Mouse (Mus musculus) spleen, postnatal 14 days (tissue): ENCODE data around the gene Capn11.

ENCODE experiments used
- DNase-seq, 2 experiments: peaks; one replicate each; pipeline ENCODE4 v3.0.0; 2021 to 2022; ENCODE audit warnings: low spot score in 2 of 2

Capn11 gene

DNA sequence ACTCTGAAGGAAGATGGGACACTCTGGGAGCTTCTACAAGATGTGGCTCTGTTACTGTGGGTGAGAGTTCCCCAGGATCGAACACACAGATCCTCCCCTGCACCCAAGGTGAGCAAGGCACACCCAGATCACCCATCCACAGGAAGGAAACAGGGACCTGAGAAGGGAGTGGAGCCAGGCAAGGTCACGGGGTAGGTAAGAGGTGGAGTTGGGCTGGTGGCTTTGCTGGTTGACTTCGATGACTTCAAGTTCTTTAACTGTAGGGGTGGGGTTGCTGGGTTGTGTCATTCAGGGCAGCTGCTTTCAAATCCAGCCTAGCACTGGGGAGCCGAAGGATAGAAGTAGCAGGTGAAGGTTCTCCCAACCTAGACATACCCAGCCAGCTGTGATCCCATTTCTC lies 23.7 kb upstream of the Capn11 start:
- no peak for DNase-seq

DNA sequence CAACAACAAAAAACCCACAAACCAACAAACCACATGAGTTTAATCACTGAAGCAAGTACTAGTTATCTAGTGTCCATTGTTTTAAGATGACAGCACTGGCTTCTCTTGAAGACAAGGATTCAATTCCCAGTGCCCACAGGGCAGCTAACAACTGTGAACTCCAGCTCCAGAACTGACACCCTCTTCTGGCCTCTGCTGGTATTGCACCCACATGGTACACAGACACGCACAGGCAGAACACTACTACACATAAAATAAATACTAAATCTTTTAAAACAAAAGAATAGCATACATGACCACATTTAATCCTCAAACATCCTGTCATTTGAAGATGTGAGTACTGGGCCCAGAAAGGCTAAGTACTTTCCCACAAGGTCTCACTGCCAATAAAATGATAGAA lies 22.5 kb upstream of the Capn11 start:
- no peak for DNase-seq

DNA sequence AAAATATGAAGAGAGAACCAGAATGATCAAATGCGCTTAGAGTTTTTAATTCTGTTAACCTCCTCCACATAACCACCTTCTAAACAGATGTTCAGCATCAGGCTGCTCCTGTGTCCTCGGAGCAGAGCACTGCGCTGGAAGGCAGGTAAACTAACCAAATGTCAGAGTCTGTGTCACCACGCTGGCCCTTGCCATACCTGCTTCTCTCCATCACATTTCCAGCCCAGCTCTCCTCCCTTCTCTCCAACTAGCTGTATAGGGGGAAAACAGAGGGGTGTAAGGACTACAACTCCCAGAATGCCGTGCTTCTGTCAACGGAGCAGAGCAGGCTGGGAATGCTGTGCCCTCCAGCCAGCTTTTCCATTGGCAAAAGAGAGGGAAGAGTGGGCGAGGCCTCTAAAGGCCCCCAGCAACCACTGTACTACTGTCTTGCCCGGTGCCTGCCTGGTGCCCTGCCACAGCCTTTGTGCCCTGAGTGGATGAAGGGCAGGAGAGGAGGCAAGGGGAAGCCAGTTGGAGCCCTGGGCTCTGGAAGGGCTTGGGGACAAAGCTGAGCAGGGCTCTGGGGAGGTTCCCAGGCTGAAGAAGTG lies 21.4 kb upstream of the Capn11 start:
- DNase-seq, result no peak

DNA sequence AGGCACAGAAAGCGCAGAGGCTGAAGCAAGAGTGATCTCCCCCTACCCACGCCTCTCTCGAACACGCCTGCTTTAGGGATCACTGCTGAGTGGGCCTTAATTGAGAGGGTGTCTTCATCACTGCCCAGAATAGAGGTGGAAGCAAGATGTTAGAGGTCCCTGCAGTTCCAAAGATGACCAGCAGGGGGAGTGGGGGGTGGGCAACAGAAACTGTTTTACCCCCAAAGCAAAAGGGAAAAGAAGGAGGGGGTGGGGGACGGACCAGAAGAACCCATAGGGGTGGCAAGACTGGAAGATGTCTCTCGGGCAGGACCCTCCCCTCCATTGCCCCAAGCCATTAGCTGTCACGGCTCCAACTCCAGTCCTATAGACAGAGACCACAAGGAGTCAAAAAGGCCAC lies 19.0 kb upstream of the Capn11 start:
- DNase-seq, result peak; percentile 31 to 74

DNA sequence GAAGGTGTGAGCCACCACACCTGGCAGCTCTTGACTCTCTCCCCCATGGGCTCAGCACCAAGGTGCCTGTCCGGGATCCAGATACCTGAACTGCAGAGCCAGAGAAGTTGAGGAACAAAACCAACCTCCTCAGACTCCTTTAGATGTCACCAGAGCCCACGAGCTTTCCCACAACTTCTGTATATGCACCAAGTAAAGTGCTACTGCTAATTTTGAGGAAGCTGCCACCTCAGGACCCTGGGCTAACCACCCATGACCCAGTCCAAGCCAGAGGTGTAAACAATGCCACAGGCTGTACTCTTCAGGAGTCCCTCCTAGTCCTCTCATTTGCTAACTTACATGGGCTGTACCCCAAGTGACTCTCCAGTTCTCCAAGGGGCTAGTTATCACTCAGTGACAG lies 13.5 kb upstream of the Capn11 start:
- no peak for DNase-seq

DNA sequence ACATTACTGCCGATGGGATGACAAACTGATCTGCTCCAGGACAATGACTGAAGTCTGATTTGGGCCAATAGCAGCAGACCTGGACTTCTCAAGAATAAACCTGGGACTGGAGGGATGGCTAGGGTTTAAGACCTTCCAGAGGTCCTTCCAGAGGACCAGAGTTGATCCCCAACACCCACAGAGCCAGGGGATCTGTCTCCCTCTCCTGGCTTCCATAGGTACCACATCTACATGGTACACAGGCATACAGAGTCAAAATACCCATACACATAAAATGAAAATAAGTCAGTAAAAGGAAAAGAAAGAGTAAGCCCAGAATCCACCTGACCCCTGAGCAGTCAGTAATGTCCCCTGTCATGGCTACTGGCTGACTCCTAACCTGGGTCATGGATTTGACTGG lies 12.7 kb upstream of the Capn11 start:
- no peak for DNase-seq

DNA sequence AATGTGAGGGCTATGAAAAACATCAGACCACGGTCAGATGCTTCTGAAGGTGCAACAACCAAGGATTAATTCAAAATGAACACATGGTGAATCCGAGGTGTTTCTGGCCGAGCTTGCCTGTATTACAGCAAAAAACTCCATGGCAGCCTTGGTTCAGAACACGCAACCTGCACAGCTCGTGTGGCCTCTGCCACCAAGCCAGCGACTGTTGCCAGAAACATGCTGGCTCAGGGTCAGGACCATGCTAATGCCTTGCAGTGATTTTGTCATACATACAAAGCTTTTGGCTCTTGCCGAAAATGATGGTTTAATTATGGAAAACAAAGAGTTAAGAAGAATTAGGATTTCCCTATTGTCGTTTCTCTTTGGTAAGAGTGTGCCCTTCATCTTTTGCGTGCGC lies 8.9 kb upstream of the Capn11 start:
- no peak for DNase-seq

DNA sequence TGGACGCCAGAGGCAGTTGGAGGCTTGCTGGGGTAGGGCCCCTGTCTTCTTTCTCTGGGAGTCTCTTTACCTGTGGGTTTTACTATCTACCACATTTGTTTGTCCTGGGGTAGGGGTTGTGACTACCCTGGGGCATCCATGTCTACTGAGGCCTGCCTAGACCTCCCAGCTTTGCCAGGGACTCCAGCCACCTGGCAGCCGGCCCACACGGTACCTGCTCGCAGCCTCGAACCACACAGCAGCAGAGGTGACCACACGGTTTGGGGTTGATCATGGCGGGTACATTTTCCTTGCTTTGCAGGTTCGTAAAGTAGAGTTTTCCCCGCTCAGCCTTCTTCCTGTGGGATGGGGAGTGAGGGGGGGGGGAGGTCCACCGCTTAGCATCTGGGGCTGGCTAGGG lies 8.4 kb upstream of the Capn11 start:
- no peak for DNase-seq

DNA sequence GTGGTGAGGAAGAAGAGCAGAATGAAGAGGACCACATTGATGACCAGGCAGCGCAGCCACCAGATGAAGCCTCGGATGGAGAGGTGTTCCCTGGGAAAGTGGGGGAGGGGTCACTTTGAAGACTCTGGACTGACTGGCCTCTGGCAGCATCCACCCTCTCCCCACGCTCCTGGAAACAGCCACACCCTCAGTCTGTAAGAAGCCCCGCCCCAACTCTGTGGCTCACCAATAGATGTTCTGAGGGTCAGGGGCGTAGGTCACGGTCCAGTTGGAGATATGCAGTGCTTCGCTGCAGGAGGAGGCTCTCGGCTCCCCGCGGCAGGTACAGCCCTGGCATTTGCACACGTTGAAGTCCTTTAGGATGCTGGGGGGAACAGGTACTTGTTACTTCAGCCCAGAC lies 7.0 kb upstream of the Capn11 start:
- no peak for DNase-seq

DNA sequence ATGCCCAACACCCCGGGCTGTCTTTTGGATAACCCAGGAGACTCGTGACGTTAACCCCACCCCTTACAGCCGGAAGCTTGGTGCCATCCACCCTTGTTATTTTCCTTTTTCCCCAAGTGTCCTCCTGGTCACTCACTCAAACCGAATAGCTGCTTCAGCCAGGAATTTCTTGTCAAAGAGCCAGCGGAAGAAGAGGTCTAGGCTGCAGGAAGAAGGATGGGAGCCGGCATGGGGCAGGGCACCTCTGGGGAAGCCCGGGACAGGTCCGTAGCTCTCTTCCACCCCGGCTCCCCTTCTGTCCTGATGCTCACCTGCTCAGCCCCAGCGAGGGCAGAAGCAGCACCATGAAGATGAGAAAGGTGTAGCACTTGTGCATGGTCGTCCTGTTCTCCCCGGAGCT lies 5.5 kb upstream of the Capn11 start:
- no peak for DNase-seq

DNA sequence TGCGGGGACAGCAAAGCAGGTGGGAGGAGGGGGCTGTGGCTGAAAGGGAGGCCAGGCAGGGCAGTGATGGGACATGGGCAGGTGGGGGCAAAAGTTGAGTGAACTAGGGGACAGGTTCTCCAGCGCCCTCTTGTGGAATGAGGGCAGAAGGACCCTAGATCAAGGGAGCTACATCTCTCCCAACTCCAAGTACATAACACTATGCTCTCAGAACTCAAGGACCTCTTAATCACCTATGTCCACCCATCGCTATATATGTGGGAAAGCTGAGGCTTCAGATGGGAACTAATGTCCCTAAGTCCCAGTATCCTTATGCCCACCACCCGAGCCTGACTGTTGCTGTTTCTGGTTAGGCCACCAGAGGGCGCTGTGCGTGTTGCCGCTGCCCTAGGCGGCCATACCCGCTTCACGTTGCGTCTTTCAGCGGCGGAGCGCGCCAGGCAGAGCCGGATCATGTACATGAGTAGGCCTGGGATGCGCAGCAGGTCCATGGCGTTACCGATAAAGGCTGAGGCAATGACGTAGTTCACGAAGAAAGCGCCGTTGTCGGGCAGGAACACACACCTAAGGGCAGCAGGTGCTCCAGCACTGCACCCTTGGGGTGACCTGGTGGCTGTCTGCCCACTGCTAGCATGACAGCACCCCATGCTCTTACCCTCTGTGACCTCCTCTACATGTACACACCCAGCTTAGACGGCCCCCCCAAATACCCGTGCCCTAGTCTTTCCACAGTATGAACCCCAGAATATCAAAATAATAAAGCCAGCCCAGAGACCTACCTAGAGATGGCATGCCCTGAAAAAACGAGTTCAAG lies 4.2 kb upstream of the Capn11 start:
- peak; percentile 48 to 72 for DNase-seq

DNA sequence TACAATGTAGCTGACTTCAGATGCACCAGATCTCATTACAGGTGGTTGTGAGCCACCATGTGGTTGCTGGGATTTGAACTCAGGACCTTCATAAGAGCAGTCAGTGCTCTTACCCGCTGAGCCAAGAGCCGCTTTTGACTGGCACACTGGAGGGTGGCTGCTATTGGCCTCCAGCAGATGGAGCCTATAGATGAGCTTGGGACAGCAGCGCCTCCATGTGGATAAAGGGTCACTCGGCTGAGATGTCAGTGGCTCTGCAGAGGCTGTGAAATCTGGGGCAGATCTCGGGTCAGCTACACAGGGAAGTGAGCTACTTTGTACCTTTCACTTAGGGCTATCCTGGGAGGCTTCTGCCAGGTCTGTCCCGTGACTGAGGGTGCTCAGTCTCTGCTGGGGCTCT lies 3.3 kb downstream of the Capn11 start:
- DNase-seq, result peak in 1 of 2 experiments; percentile 18

DNA sequence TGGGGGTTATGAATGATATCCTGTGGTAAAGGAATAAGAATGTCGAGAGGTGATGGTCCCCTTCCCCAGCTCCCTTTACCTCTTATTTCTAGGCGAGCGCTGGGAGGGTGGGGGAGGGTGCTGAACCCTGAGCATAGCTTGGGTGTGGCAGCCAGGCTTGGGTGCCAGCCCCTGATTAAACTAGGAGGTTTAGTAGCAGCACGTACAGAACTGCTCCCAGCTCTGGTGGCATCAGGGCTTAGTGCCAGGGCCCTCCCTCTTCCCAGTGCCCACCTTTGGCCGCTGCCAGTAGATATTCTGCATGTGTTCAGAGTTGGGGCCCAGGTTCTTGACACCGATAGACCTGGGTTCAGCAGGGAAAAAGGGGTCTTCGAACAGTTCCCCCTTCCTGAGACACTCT lies 5.9 kb downstream of the Capn11 start:
- DNase-seq, result no peak

DNA sequence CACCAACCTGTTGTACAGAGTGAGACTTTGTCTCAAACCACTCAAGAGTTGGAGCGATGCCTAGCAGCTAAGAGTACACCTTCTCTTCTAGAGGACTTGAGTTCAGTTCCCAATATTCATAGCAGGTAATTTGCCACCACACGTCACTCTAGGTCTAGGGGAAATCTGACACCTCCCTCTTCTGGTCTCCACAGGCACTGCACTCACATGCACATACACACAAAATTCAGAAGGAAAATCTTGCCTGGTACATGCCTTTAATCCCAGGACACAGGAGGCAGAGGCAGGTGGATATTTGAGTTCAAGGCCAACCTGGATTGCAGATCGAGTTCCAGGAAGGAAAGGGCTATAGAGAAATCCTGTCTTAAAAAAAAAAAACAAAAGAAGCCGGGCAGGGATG lies 14.9 kb downstream of the Capn11 start:
- DNase-seq, result no peak

DNA sequence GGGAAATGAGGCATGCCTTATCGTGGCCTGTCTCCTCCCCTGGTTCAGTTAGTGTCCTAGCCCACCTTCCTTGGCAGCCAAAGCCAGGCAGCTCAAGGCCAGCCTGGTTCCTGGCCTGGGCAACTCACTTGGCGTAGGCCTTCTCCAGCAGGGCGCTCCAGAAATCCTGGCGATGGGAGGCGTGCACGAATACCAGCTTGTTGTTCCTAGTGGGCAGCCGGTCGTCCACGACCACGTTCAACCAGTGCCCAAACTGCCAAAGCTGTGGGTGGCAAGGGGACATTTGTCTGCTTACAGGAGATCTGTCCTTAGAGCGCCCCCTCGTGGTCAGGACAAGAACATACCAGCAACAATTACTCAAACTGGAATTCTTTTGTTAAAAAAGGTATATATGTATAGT lies 16.4 kb downstream of the Capn11 start:
- peak; percentile 41 to 71 for DNase-seq

DNA sequence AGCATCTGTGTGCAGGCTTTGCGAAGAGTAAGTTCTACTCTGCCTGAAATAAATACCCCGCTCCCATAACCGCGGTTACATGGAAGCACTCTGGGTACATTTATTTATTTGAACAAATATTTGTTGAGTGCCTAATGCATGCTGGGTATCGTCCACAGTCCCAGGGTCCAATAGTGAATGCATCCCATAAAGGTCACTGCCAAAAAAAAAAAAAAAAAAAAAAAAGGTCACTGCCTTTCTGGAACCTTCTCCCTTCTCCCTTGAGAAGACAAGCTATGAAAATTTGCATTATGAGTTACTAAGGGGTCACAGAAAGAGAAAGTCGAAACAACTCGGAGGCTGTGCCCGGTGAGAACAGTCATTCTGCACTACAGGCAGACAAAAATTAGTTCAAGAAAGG lies 17.1 kb downstream of the Capn11 start:
- DNase-seq, result no peak

DNA sequence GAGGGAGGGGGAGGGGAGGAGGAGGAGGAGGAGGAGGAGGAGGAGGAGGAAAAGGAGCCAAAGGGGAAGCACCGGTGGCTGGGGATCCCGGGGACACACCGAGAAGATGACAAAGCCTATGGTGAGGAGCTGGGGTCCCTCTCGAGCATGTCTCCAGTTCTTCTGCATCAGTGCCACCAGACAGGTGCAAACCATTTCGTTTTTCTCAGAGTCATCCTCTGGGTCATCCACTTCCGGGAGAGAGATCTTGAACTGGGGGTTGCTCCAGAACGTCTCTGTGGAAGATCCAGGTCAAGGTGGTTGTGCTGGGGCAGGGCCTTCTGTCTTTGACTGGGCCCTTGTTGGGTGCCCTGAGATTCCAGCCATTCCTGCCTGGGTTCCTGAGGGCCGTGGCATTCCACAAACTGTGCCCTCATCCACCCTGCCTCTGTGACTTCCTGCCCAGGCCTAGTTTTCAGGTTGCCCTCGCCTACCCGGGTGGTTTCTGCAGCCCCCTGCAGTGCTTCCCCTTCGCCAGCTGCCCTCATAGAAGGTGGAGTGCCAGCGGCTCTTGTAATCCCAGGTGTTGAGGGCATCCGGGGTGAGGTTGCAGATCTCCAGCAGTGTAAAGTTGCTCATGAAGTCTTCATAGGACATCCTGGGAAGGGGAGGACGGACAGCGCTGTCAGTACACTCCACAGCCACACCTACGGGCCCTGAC lies 20.4 kb downstream of the Capn11 start:
- DNase-seq, result no peak

DNA sequence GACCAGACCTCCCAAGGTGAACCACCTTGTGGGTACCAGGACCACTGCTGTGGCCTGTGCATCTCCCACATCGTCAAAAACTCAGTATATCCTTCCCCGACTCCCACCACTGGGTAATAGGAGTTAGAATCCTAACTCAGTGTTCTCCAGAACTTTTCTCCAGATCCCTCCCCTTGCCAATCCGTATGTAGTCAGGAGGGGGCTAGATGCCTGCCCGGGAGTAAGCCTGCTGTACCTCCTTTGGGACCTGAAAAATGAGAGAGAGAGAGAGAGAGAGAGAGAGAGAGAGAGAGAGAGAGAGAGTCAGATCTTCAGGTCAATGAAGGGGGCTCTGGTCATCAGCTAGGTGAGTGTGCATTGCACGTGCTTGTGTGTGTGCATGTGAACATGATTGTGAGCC lies 25.1 kb downstream of the Capn11 start:
- DNase-seq, result no peak

DNA sequence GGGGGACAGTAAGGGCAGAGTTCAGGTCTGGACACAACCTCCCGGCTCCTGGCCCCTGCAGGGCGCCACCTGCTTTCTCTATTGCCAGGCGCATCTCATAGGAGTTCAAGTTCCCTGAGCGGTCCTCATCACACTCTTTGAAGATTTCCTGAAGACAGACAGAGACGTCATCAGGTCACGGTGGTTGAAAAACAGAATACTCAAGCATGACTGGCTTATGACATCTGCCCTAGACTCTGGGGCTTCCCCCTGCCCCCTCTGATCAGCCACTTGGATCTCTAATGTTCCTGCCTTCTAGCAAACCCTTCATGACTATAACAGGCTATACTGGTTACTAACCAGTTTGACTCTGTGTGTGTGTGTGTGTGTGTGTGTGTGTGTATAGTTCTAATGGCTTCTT lies 27.2 kb downstream of the Capn11 start:
- no peak for DNase-seq

DNA sequence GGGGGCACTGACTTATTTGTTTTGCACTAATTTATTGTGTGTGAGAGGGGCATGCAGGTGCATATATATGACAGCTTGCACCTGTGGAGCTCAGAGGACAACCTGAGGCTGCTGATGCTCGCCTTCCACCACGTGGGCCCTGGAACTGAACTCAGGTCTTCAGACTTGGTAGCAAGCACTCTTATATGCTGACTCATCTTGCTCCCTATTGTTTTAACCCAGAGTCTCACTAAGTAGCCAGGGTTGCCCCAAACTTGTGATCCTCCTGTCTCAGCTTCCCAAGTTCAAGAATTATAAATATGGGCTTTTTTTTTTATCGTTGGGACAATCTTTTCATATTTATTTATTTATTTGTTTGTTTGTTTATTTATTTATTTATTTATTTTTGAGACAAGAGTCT lies 28.1 kb downstream of the Capn11 start:
- DNase-seq, result no peak

DNA sequence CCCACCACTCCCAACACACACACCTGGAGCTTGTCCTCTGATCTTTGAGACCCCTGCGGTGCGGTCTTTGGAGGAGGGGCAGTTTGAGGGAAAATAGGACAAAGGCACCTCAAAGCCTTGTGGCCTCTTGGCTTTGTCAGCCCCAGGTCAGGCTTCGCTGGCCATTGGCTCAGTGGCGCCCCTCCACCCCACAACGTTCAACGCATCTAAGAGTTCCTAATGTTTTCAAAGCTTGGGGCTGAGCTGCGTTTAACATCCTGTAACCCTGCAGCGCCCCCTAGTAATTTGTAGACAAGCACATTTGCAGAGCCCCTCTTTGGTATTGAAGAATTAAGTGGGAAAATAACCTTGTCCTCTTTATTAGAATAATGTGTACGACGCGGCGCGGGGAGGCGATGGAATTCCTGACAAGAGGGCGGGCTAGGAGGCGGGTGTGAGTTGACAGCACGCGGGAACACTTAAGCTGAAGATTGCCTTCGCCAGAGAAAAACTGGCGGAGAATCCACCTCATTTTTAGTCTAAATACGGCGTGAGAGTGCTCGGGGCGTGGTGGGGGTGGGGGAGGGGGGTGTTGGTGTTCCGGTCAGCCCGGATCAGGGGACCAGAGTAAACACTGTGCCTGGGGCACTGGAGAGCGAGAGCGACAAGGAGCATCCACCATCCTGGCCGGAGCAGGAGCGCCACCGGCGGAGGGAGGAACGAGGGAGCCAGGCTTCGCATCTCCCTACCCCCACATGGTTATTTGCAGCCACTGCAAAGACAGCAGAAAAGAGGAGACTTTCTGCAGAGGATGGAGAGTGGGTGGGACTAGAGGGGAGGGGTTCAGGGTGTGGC lies 29.0 kb downstream of the Capn11 start:
- peak in 1 of 2 experiments; percentile 48 for DNase-seq
